Comparison of ENCODE assay signal across 18 mouse cellular contexts in genomic region chr3:145734857-145735256, GRCm38 (mm10).
"Had no signal": no experiment of that assay in that cellular context is flagged by ENCODE, and none has a peak within 500 bp of the region (broad histone marks: within the 10 kb centered on the region; RNA-seq: fewer than 3 reads in every experiment).

No protein-coding gene starts in this region.

- H3K9me3 ChIP-seq: liver, embryonic 12.5 days; lung, embryonic 15.5 days; midbrain, embryonic 10.5 days; midbrain, embryonic 12.5 days; neural tube, embryonic 13.5 days; neural tube, embryonic 15.5 days had no signal

- H3K4me1 ChIP-seq: midbrain, embryonic 12.5 days had no signal

- H3K4me2 ChIP-seq: liver, embryonic 12.5 days; lung, embryonic 15.5 days; midbrain, embryonic 12.5 days; neural tube, embryonic 13.5 days; neural tube, embryonic 15.5 days had no signal

- H3K27me3 ChIP-seq: liver, embryonic 12.5 days; lung, embryonic 15.5 days; midbrain, embryonic 12.5 days; neural tube, embryonic 13.5 days; neural tube, embryonic 15.5 days had no signal

- DNase-seq: midbrain, embryonic 14.5 days; retina, postnatal 1 day; right cerebral cortex, adult 18-20 months; right cerebral cortex, postnatal 25 days; right cerebral cortex, postnatal 4 days; spleen, adult 18-20 months; thymus, adult 18-20 months; thymus, postnatal 14 days; thymus, postnatal 36 days had no signal

- H3K4me3 ChIP-seq: liver, embryonic 12.5 days; lung, embryonic 15.5 days; midbrain, embryonic 10.5 days; midbrain, embryonic 12.5 days; myocyte; neural tube, embryonic 13.5 days; neural tube, embryonic 15.5 days had no signal

- H3K36me3 ChIP-seq: liver, embryonic 12.5 days; lung, embryonic 15.5 days; midbrain, embryonic 10.5 days; midbrain, embryonic 12.5 days; neural tube, embryonic 13.5 days; neural tube, embryonic 15.5 days had no signal

- ATAC-seq: liver, embryonic 12.5 days; midbrain, embryonic 16.5 days had no signal

- H3K27ac ChIP-seq: liver, embryonic 12.5 days; liver, embryonic 14.5 days; lung, embryonic 15.5 days; midbrain, embryonic 10.5 days; midbrain, embryonic 12.5 days; neural tube, embryonic 13.5 days; neural tube, embryonic 15.5 days had no signal

- H3K9ac ChIP-seq: liver, embryonic 12.5 days; liver, embryonic 14.5 days; lung, embryonic 15.5 days; midbrain, embryonic 12.5 days; neural tube, embryonic 13.5 days; neural tube, embryonic 15.5 days had no signal
